Mouse (Mus musculus): ENCODE measurements around the gene Kmt2a. TPM values are rescaled to one million over a fixed set of nuclear protein-coding genes. Genes with fewer than 3 reads are reported as not detected.

Kmt2a gene
- polyA plus RNA-seq, 1 experiment, result 4.5 TPM

- no peaks in the 10 kb centered on the region for H3K27me3 ChIP-seq (ENCODE audit: control insufficient read depth, insufficient read depth, insufficient read length)
- no peak overlapping the region for H3K4me2 ChIP-seq (ENCODE audit: low read depth)
- H3ac ChIP-seq (ENCODE audit: control insufficient read depth, insufficient read length), result no peak overlapping the region
- no peak overlapping the region for H3K4me3 ChIP-seq
- H3K79me2 ChIP-seq (ENCODE audit: control insufficient read depth, insufficient read depth), result no peaks in the 10 kb centered on the region
- TF ChIP-seq MAX (IDR thresholded peaks at IDR 0.05; ENCODE audit: low read depth) (no peak), TCF12 (IDR thresholded peaks at IDR 0.05; ENCODE audit: insufficient read depth, poor library complexity, severe bottlenecking) (no peak), POLR2AphosphoS2 (IDR thresholded peaks at IDR 0.05; ENCODE audit: insufficient read length, low read depth) (no peak), SRF (IDR thresholded peaks at IDR 0.05; ENCODE audit: control insufficient read depth, insufficient read length, low read depth) (no peak), TCF3 (IDR thresholded peaks at IDR 0.05; ENCODE audit: insufficient read length, low read depth) (no peak), MYOG (IDR thresholded peaks at IDR 0.05; ENCODE audit: control insufficient read depth in 1 of 3, insufficient read depth in 1 of 3, insufficient read length in 2 of 3, low read depth in 2 of 3) (no peak), USF1 (IDR thresholded peaks at IDR 0.05; ENCODE audit: low read depth) (no peak), CEBPB (IDR thresholded peaks at IDR 0.05; ENCODE audit: insufficient read depth, poor library complexity, severe bottlenecking) (no peak), POLR2A (IDR thresholded peaks at IDR 0.05; ENCODE audit: insufficient read length, low read depth) (no peak), E2F4 (IDR thresholded peaks at IDR 0.05; ENCODE audit: insufficient read depth) (no peak), MYOD1 (IDR thresholded peaks at IDR 0.05; ENCODE audit: control insufficient read depth in 1 of 3, insufficient read length in 2 of 3, low read depth in 2 of 3) (no peak), REST (IDR thresholded peaks at IDR 0.05; ENCODE audit: insufficient read depth, insufficient read length) (no peak)
- peaks cover 41% of the 10 kb centered on the region for H3K36me3 ChIP-seq (ENCODE audit: control insufficient read depth, insufficient read depth)
Observed at GRCm38 (mm10) chr9:44807141-44807540, 74.0 kb downstream of the Kmt2a start.

- H3K4me3 ChIP-seq, result no peak overlapping the region
- H3K4me2 ChIP-seq (ENCODE audit: low read depth), result no peak overlapping the region
- H3K79me2 ChIP-seq (ENCODE audit: control insufficient read depth, insufficient read depth), result no peaks in the 10 kb centered on the region
- no peak overlapping the region for H3ac ChIP-seq (ENCODE audit: control insufficient read depth, insufficient read length)
- H3K36me3 ChIP-seq (ENCODE audit: control insufficient read depth, insufficient read depth), result peaks cover 33% of the 10 kb centered on the region
- no peak for TF ChIP-seq POLR2A (IDR thresholded peaks at IDR 0.05; ENCODE audit: insufficient read length, low read depth)
- no peak for TF ChIP-seq TCF3 (IDR thresholded peaks at IDR 0.05; ENCODE audit: insufficient read length, low read depth)
- TF ChIP-seq TCF12 (IDR thresholded peaks at IDR 0.05; ENCODE audit: insufficient read depth, poor library complexity, severe bottlenecking), result no peak
- H3K27me3 ChIP-seq (ENCODE audit: control insufficient read depth, insufficient read depth, insufficient read length), result no peaks in the 10 kb centered on the region
Observed at GRCm38 (mm10) chr9:44805536-44805935, 75.6 kb downstream of the Kmt2a start.

- Histone ChIP-seq H3K4me3 (no peak overlapping the region), H3K4me2 (ENCODE audit: low read depth) (no peak overlapping the region), H3ac (ENCODE audit: control insufficient read depth, insufficient read length) (no peak overlapping the region), H3K79me2 (ENCODE audit: control insufficient read depth, insufficient read depth) (no peaks in the 10 kb centered on the region), H3K36me3 (ENCODE audit: control insufficient read depth, insufficient read depth) (peaks cover 25% of the 10 kb centered on the region), H3K27me3 (ENCODE audit: control insufficient read depth, insufficient read depth, insufficient read length) (no peaks in the 10 kb centered on the region)
- TF ChIP-seq SRF (IDR thresholded peaks at IDR 0.05; ENCODE audit: control insufficient read depth, insufficient read length, low read depth) (no peak), MYOD1 (IDR thresholded peaks at IDR 0.05; ENCODE audit: control insufficient read depth in 1 of 3, insufficient read length in 2 of 3, low read depth in 2 of 3) (peak in 2 of 3 experiments; percentile 46 to 65), MYOG (IDR thresholded peaks at IDR 0.05; ENCODE audit: control insufficient read depth in 1 of 3, insufficient read depth in 1 of 3, insufficient read length in 2 of 3, low read depth in 2 of 3) (peak in 2 of 3 experiments; percentile 82 to 87), CEBPB (IDR thresholded peaks at IDR 0.05; ENCODE audit: insufficient read depth, poor library complexity, severe bottlenecking) (no peak)
Observed at GRCm38 (mm10) chr9:44804678-44805077, 76.4 kb downstream of the Kmt2a start.

- H3K79me2 ChIP-seq (ENCODE audit: control insufficient read depth, insufficient read depth), result no peaks in the 10 kb centered on the region
Observed at GRCm38 (mm10) chr9:44802808-44803450, 78.2 kb downstream of the Kmt2a start, which contains the start of gene Ttc36. Ttc36 (minus strand) TSS chr9:44803072.

GRCm38 (mm10) chr9:44801669-44802068 lies 79.4 kb downstream of the Kmt2a start:
- Histone ChIP-seq H3ac (ENCODE audit: control insufficient read depth, insufficient read length) (no peak overlapping the region), H3K79me2 (ENCODE audit: control insufficient read depth, insufficient read depth) (no peaks in the 10 kb centered on the region), H3K4me2 (ENCODE audit: low read depth) (no peak overlapping the region), H3K27me3 (ENCODE audit: control insufficient read depth, insufficient read depth, insufficient read length) (no peaks in the 10 kb centered on the region), H3K4me3 (no peak overlapping the region), H3K36me3 (ENCODE audit: control insufficient read depth, insufficient read depth) (peaks cover 5% of the 10 kb centered on the region)
- no peak for TF ChIP-seq MAX (IDR thresholded peaks at IDR 0.05; ENCODE audit: low read depth)
- no peak for TF ChIP-seq MYOG (IDR thresholded peaks at IDR 0.05; ENCODE audit: control insufficient read depth in 1 of 3, insufficient read depth in 1 of 3, insufficient read length in 2 of 3, low read depth in 2 of 3)
- no peak for TF ChIP-seq REST (IDR thresholded peaks at IDR 0.05; ENCODE audit: insufficient read depth, insufficient read length)
- TF ChIP-seq E2F4 (IDR thresholded peaks at IDR 0.05; ENCODE audit: insufficient read depth), result no peak
- TF ChIP-seq TCF12 (IDR thresholded peaks at IDR 0.05; ENCODE audit: insufficient read depth, poor library complexity, severe bottlenecking), result no peak
- no peak for TF ChIP-seq TCF3 (IDR thresholded peaks at IDR 0.05; ENCODE audit: insufficient read length, low read depth)
- TF ChIP-seq SRF (IDR thresholded peaks at IDR 0.05; ENCODE audit: control insufficient read depth, insufficient read length, low read depth), result no peak
- no peak for TF ChIP-seq MYOD1 (IDR thresholded peaks at IDR 0.05; ENCODE audit: control insufficient read depth in 1 of 3, insufficient read length in 2 of 3, low read depth in 2 of 3)
- TF ChIP-seq POLR2AphosphoS2 (IDR thresholded peaks at IDR 0.05; ENCODE audit: insufficient read length, low read depth), result no peak

More at GRCm38 (mm10) chr9:44802808-44803450, 78.2 kb downstream of the Kmt2a start, which contains the start of gene Ttc36:
- Histone ChIP-seq H3ac (ENCODE audit: control insufficient read depth, insufficient read length) (no peak within 1 kb of the TSS), H3K36me3 (ENCODE audit: control insufficient read depth, insufficient read depth) (peaks cover 11% of the 10 kb centered on the region), H3K27me3 (ENCODE audit: control insufficient read depth, insufficient read depth, insufficient read length) (no peaks in the 10 kb centered on the region), H3K4me2 (ENCODE audit: low read depth) (no peak within 1 kb of the TSS), H3K4me3 (no peak within 1 kb of the TSS)
- TF ChIP-seq USF1 (IDR thresholded peaks at IDR 0.05; ENCODE audit: low read depth) (no peak), POLR2A (IDR thresholded peaks at IDR 0.05; ENCODE audit: insufficient read length, low read depth) (no peak), SRF (IDR thresholded peaks at IDR 0.05; ENCODE audit: control insufficient read depth, insufficient read length, low read depth) (no peak)
